Mouse (Mus musculus): ENCODE measurements around the gene Lamtor3. TPM values are rescaled to one million over a fixed set of nuclear protein-coding genes. Genes with fewer than 3 reads are reported as not detected.
"Not testable (repeated sequence)": the region's sequence is repeated elsewhere in the genome, so short reads cannot be mapped to it uniquely, and the experiment has no call there.

Gene Lamtor3
- polyA plus RNA-seq, 1 experiment from 2014 or later, result 156 TPM

- no peaks in the 10 kb centered on the region for H3K9me3 ChIP-seq (ENCODE audit: control insufficient read depth)
- H3K36me3 ChIP-seq (ENCODE audit: control insufficient read depth, insufficient read depth), result peaks cover 28% of the 10 kb centered on the region
- H3K9ac ChIP-seq (ENCODE audit: low read depth, low read length), result no peak overlapping the region
- 84% methylated on average over 4 of the region's 4 CpGs for WGBS
- TF ChIP-seq CTCF (IDR thresholded peaks at IDR 0.05; ENCODE audit: low read depth), result no peak
- peaks cover 5% of the 10 kb centered on the region; the same call in 1 of the 2 replicates for H3K4me1 ChIP-seq (replicated peaks; ENCODE audit: control insufficient read depth, insufficient read depth, low read length)
- no peak for ATAC-seq
- H3K4me2 ChIP-seq (replicated peaks; ENCODE audit: low read depth), result no peak overlapping the region
- H3K27me3 ChIP-seq (replicated peaks; ENCODE audit: control insufficient read depth, insufficient read depth, low read length), result no peaks in the 10 kb centered on the region
- no peak overlapping the region for H3K4me3 ChIP-seq (ENCODE audit: low read depth, low read length)
- no peak overlapping the region for H3K27ac ChIP-seq (ENCODE audit: low read depth, low read length)
These were observed 29.2 kb downstream of the Lamtor3 start for GRCm38 (mm10) chr3:137947525-137947924.

GRCm38 (mm10) chr3:137950191-137950885, 32.0 kb downstream of the Lamtor3 start:
- Histone ChIP-seq H3K9me3 (ENCODE audit: control insufficient read depth) (no peaks in the 10 kb centered on the region), H3K27ac (ENCODE audit: low read depth, low read length) (no peak overlapping the region; the same call in 1 of the 2 replicates), H3K4me3 (ENCODE audit: low read depth, low read length) (no peak overlapping the region), H3K9ac (ENCODE audit: low read depth, low read length) (no peak overlapping the region), H3K4me2 (replicated peaks; ENCODE audit: low read depth) (no peak overlapping the region), H3K4me1 (replicated peaks; ENCODE audit: control insufficient read depth, insufficient read depth, low read length) (peaks cover 5% of the 10 kb centered on the region), H3K36me3 (ENCODE audit: control insufficient read depth, insufficient read depth) (peaks cover 28% of the 10 kb centered on the region), H3K27me3 (replicated peaks; ENCODE audit: control insufficient read depth, insufficient read depth, low read length) (no peaks in the 10 kb centered on the region)
- TF ChIP-seq CTCF (IDR thresholded peaks at IDR 0.05; ENCODE audit: low read depth), result no peak
- ATAC-seq, result no peak
- 81% methylated on average over 10 of the region's 10 CpGs for WGBS

GRCm38 (mm10) chr3:137951302-137951701, 33.0 kb downstream of the Lamtor3 start:
- H3K4me1 ChIP-seq (replicated peaks; ENCODE audit: control insufficient read depth, insufficient read depth, low read length); H3K9me3 ChIP-seq (ENCODE audit: control insufficient read depth); H3K27me3 ChIP-seq (replicated peaks; ENCODE audit: control insufficient read depth, insufficient read depth, low read length); H3K4me2 ChIP-seq (replicated peaks; ENCODE audit: low read depth); H3K4me3 ChIP-seq (ENCODE audit: low read depth, low read length); H3K27ac ChIP-seq (ENCODE audit: low read depth, low read length); H3K9ac ChIP-seq (ENCODE audit: low read depth, low read length); ATAC-seq: not testable (repeated sequence)
- 95% methylated on average over 3 of the region's 3 CpGs for WGBS
- peaks cover 22% of the 10 kb centered on the region for H3K36me3 ChIP-seq (ENCODE audit: control insufficient read depth, insufficient read depth)

- peak; percentile 26; the same call in 1 of the 2 replicates for ATAC-seq
- Histone ChIP-seq H3K9me3 (ENCODE audit: control insufficient read depth) (no peaks in the 10 kb centered on the region), H3K9ac (ENCODE audit: low read depth, low read length) (no peak overlapping the region), H3K27ac (ENCODE audit: low read depth, low read length) (peak overlapping the region; percentile 41), H3K4me1 (replicated peaks; ENCODE audit: control insufficient read depth, insufficient read depth, low read length) (peaks cover 5% of the 10 kb centered on the region), H3K4me2 (replicated peaks; ENCODE audit: low read depth) (no peak overlapping the region), H3K4me3 (ENCODE audit: low read depth, low read length) (no peak overlapping the region), H3K27me3 (replicated peaks; ENCODE audit: control insufficient read depth, insufficient read depth, low read length) (no peaks in the 10 kb centered on the region), H3K36me3 (ENCODE audit: control insufficient read depth, insufficient read depth) (peaks cover 21% of the 10 kb centered on the region)
- TF ChIP-seq CTCF (IDR thresholded peaks at IDR 0.05; ENCODE audit: low read depth), result no peak
- 25% methylated on average over 7 of the region's 7 CpGs for WGBS
These were observed 33.5 kb downstream of the Lamtor3 start for GRCm38 (mm10) chr3:137951819-137952218.

GRCm38 (mm10) chr3:137952225-137952913, 34.1 kb downstream of the Lamtor3 start:
- Histone ChIP-seq H3K27ac (ENCODE audit: low read depth, low read length) (peak overlapping the region; percentile 41), H3K9me3 (ENCODE audit: control insufficient read depth) (no peaks in the 10 kb centered on the region), H3K27me3 (replicated peaks; ENCODE audit: control insufficient read depth, insufficient read depth, low read length) (no peaks in the 10 kb centered on the region), H3K36me3 (ENCODE audit: control insufficient read depth, insufficient read depth) (peaks cover 16% of the 10 kb centered on the region; the same call in 1 of the 2 replicates), H3K4me1 (replicated peaks; ENCODE audit: control insufficient read depth, insufficient read depth, low read length) (peaks cover 5% of the 10 kb centered on the region), H3K4me3 (ENCODE audit: low read depth, low read length) (no peak overlapping the region), H3K4me2 (replicated peaks; ENCODE audit: low read depth) (no peak overlapping the region), H3K9ac (ENCODE audit: low read depth, low read length) (no peak overlapping the region)
- peak; percentile 77 for ATAC-seq
- TF ChIP-seq CTCF (IDR thresholded peaks at IDR 0.05; ENCODE audit: low read depth), result 0 out of 2 replicates have a peak, but pooled peaks have one; percentile 4
- WGBS, result 34% methylated on average over 4 of the region's 4 CpGs
